Mouse (Mus musculus) lung, adult 2 months (tissue): ENCODE data around the gene Lbp.

Experiments
- CTCF ChIP-seq: fragments of 200-500 bp; IDR thresholded peaks from 2 replicates; pipeline ENCODE4 v1.5.1; 2011; ENCODE audit warnings: mild to moderate bottlenecking, low read length, control low read depth; ENCODE audit not compliant: insufficient read depth
- POLR2A ChIP-seq: fragments of 200-500 bp; IDR thresholded peaks from 2 replicates; pipeline ENCODE4 v1.6.1; 2011; ENCODE audit warnings: low read depth, mild to moderate bottlenecking, control low read depth, low read length, borderline replicate concordance; ENCODE audit errors: extremely low read depth

DNA sequence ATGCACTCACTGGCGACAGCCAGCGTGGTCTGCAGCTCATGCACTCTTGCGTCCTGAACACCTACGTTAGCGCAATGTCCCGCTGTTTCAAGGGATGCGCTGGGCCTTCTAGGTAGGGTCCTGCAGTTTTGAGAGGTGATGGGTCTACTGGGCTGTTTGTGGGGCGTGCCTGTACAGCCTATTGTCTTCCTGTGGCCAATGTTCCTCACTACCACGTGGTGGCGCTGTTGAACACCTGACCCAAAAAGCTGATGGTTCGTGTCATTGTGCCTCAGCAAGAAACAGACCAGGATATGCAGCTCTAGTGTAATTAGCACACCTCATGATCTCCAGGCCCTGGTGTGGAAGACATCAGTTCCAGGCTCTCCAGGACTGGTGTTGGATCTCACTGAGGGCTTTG is 21.7 kb upstream of the Lbp start:
- TF ChIP-seq CTCF: peak; percentile 98
- no peak for TF ChIP-seq POLR2A
